Mouse (Mus musculus) monocyte, adult 2 months (primary cell): ENCODE results near the gene Fam118b.

Experiments
- DNase-seq, 2 experiments: peaks; one replicate each; pipeline ENCODE4 v3.0.0; 2022; ENCODE audit warnings: low spot score in 2 of 2, low read depth in 1 of 2

The Fam118b gene

DNA sequence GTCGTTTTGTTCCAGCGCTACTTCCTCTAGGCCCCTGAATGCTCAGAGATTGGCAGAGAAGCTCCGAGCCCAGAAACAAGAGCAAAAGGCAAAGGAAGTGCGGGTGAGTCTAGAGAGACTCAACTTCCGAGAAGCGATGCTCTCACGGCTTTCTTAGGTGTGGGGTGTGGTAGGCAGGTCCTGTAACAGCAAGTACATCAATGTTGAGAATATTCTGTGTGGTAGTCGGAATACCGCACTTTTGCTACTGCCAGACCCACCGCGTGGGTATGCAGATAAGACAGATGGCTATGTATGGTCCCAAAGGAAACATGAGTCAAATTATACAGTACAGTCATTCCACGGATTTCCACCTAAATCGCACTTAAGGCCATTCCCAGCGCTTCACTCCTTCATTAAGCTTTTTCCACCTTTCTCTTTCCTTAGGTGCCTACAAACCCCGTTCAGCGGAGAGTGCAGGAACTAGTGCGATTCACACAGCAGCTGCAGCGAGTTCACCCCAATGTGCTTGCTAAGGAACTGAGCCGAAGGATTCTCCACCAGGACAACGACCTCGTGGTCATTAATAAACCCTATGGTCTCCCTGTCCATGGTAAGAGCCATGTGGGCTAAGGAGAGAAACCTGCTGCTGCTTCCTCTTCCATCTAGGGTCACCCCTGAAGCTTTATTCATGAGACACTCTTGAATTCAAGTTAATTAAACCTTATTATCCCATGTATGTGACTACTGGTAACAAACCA, 541 bp upstream of the Fam118b start:
- DNase-seq: no peak

- DNase-seq: no peak
Observed at GRCm38 (mm10) chr9:35264509-35264908, 3.1 kb downstream of the Fam118b start.

- DNase-seq: no peak
Observed at GRCm38 (mm10) chr9:35263431-35263830, 4.2 kb downstream of the Fam118b start.

GRCm38 (mm10) chr9:35262418-35262817, 5.2 kb downstream of the Fam118b start:
- no peak for DNase-seq

DNA sequence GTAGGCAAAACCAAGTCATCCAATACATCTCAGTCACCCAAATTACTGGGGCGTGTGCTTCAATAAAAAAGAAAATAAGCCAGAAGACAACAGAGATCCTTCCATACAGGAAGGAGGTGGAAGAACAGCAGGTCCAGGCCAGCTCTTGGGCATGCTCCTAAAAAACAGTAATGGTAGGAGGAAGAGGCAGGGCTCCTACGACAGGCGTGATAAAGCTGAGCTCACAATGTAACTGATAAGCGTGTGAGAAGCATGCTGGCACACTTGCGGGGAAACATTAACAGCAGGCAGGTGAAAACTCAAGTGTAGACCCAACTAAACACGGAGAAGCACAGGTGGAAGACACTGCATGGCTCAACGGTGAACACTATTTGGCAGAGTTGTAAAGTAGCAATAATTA, 10.2 kb downstream of the Fam118b start:
- DNase-seq: no peak

GRCm38 (mm10) chr9:35249476-35249875, 18.1 kb downstream of the Fam118b start:
- no peak for DNase-seq

- no peak for DNase-seq
Observed at GRCm38 (mm10) chr9:35247405-35247804, 20.2 kb downstream of the Fam118b start.

- no peak for DNase-seq
Observed at GRCm38 (mm10) chr9:35239734-35240133, 27.9 kb downstream of the Fam118b start.

GRCm38 (mm10) chr9:35238915-35239571, 28.6 kb downstream of the Fam118b start:
- DNase-seq: no peak

GRCm38 (mm10) chr9:35238371-35238770, 29.2 kb downstream of the Fam118b start:
- DNase-seq: no peak

DNA sequence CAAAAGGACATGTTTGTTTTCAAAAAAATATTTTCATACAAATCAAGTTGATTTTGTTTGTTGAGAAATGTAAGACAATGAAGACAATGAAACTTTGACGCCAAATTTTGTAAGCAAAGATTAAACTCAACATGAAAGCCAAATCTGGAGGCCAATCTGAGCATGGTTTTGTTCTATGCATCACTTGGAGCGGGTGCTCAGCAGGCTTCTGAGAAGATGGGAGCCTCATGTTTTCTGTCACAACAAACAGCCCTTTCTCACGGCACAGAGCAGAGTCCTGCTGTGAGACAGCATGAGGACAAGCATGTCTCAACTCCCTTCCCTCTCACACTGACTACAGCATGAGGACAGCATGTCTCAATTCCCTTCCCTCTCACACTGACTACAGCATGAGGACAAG, 31.6 kb downstream of the Fam118b start:
- DNase-seq: no peak

- DNase-seq: no peak
Observed at GRCm38 (mm10) chr9:35228671-35229070, 38.9 kb downstream of the Fam118b start.

DNA sequence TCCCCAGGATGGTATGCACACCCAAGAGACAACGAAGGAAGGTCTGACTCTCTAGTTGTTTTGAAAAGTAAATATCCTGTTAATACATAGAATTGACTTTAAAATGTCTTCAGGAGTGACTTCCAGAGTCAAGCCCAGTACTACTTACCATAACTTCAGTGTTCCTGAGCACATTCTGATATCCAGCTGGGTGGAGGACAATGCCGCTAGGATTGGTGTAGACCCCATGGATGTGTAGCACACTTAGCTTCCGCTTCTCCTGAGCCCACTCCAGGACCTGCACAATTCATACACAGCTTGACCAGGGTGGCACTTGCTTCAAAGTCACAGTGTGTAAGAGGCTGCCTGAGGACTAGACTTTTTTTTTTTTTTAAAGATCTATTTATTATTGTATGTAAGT, 44.1 kb downstream of the Fam118b start:
- DNase-seq: no peak

DNA sequence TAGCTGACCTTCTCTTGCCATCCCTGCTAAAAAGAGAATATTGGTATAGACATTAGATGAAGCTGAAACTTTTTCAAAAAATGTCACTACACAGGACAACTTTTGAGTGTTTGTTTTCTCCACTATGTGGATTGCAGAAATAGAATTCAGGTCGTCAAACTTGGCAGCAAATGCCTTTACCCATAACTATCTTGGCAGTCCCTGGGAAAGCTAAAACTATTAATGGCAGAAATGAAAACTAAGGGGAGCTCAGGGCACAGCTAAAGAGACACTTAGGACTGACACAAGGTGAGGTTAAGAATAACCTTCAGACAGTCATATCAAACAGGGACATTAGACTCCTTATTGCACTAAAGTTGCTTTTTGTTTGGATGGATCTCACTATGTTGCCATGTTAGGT, 49.6 kb downstream of the Fam118b start:
- DNase-seq: no peak

DNA sequence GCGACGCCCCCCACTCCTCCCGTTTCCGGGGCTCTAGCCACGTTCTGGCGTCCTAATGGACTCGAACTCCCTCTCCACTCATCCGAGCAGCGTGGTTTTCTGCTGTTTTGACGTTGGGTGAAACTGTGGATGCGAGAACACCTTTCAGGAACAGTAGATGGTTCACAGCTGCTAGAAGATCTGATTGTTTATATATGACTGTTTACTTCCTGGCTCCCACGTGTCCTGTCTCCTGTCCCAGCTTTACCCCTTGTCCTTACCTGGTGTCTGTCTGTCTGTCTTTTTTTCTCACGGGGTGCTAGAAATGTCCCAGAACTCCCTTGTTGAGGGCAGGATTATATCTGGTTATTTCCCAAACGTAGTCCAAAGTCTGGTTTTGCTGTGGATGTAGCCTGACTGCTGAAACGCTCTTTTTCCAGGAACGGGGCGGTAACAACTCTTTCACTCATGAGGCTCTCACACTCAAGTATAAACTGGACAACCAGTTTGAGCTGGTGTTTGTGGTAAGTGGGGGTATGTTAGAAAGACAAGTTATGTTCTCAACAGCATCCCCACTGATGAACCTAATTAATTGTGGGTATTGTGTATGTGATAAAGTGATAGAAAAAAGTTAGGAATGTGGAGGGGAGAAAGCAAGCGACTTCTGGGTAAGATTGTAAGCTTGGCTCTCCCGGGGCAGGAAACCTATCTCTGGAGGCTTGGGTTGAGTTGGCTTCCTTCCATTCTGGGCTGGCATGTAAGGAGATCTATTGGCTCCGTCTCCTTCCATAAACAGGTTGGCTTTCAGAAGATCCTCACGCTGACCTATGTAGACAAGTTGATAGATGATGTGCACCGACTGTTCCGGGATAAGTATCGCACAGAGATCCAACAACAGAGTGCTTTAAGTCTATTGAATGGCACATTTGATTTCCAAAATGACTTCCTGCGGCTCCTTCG, 55.8 kb downstream of the Fam118b start:
- no peak for DNase-seq

GRCm38 (mm10) chr9:35210542-35211474, 56.8 kb downstream of the Fam118b start, which contains the start of gene Foxred1:
Gene Foxred1, minus strand, starts transcription at chr9:35211055.
- peak; percentile 98 to 99 for DNase-seq

DNA sequence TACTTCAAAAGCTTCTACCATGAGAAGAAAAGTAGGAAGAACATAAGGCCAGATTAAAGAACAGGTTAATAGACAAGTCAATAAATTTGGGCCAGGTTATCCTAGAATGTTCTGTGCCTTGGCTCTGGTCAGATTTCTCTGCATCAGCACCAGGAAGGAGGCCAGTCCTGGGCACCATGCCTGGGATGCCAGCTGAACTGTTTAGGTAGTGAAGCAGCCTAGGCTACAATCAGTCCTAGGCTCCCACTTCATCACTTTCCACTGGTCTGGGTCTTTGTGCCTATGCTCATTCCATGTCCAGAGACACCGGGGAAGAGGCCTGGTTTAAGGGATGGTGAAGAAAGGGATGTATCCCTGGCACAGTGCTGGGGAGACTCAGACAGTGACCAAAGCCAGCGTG, 63.2 kb downstream of the Fam118b start:
- DNase-seq: no peak

GRCm38 (mm10) chr9:35203536-35203935, 64.1 kb downstream of the Fam118b start:
- no peak for DNase-seq

DNA sequence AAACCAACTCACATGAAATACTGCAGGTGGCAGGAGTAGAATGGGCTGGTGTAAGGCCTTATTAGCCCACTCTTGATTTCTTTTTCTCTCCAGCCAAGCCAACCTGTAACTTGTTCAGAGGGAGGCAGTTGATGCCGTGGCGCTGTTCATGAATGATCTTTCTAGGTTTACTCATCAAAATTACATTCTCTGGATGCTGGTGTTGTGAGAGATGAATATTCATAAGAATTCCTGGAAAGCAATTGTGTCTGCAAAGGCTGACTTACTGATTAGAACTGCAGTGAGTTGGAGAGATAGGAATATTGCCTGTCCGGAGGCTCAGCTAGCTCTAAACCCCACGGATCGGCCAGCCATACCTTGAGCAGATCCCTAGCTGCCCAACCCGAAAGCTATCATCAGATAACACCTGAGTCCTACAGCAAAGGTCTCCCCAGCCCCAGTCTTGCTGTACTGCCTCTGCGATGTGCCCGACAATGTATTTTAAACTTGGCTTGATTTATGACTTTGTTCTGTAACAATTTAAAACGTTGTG, 67.0 kb downstream of the Fam118b start:
- DNase-seq: no peak

- peak; percentile 56 to 85 for DNase-seq
Observed at GRCm38 (mm10) chr9:35199772-35200471, 67.7 kb downstream of the Fam118b start, which contains the start of the genes Srpr and Tirap. Gene Srpr, plus strand, starts transcription at chr9:35200175. Gene Tirap, minus strand, starts transcription at chr9:35200291.
